Mouse (Mus musculus) limb, embryonic 10.5 days (tissue): ENCODE measurements around the gene Gzma. TPM values are rescaled to one million over a fixed set of nuclear protein-coding genes. Genes with fewer than 3 reads are reported as not detected.

Experiments
- DNase-seq: peaks from one replicate; pipeline ENCODE4 v3.0.0-alpha.2; 2017; ENCODE audit warnings: low spot score
- H3K27ac ChIP-seq: fragments of 300-500 bp; sonication (generic); 2 replicates; pipeline ENCODE4 v1.5.1; 2016; ENCODE audit warnings: mild to moderate bottlenecking
- H3K27me3 ChIP-seq: fragments of 300-500 bp; sonication (generic); 2 replicates; pipeline ENCODE4 v1.6.1; 2016; ENCODE audit warnings: low read depth, mild to moderate bottlenecking; ENCODE audit not compliant: poor library complexity, severe bottlenecking
- H3K36me3 ChIP-seq: fragments of 300-500 bp; sonication (generic); 2 replicates; pipeline ENCODE4 v1.6.1; 2016; ENCODE audit warnings: mild to moderate bottlenecking, moderate library complexity
- H3K4me1 ChIP-seq: fragments of 300-500 bp; sonication (generic); 2 replicates; pipeline ENCODE4 v1.6.1; 2016
- H3K4me3 ChIP-seq: fragments of 300-500 bp; sonication (generic); 2 replicates; pipeline ENCODE4 v1.5.1; 2016; ENCODE audit warnings: mild to moderate bottlenecking, moderate library complexity
- H3K9me3 ChIP-seq: fragments of 300-500 bp; sonication (generic); replicated peaks from 2 replicates; pipeline ENCODE4 v1.6.1; 2016; ENCODE audit warnings: mild to moderate bottlenecking
- WGBS: fragments of 180-500 bp; shearing (Covaris S2); methylation state at CpG from one replicate; pipeline ENCODE4 v1.1.7; 2016; 5-methylcytosine and 5-hydroxymethylcytosine counted together
- polyA plus RNA-seq: library from polyadenylated mRNA; unstranded; fragments of >200 nt; fragmentation: Nextera tagmentation; extraction: Ambion mirVana; gene quantifications from 2 replicates; pipeline ENCODE4 v1.2.1, GENCODE M21; 2016

The Gzma gene
- polyA plus RNA-seq, 1 experiment from 2014 or later, result not detected

DNA sequence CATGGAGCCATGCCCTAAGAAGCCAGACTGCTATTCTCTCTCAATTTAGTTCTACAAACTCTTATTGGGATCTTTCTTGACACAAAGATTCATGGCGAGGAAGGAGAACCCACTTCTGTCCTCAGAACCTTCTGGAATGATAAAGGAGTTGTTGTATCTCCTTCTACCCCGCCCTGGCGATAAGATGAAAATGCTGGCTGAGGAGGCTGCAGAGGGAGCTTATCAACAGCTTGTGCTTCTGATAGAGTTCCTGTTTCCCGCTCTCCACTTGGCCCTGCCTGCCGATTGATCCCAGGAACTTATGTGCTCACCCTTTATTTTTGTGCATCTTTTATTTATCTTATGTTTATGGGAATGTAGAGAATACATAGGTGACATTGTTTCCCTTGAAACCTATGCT lies 16.0 kb downstream of the Gzma start:
- H3K9me3 ChIP-seq, result no peaks in the 10 kb centered on the region
- WGBS, result 83% methylated on average over 5 of the region's 5 CpGs
- no peaks in the 10 kb centered on the region for H3K4me1 ChIP-seq
- H3K36me3 ChIP-seq, result no peaks in the 10 kb centered on the region
- H3K4me3 ChIP-seq, result no peak overlapping the region
- no peak for DNase-seq
- no peak overlapping the region for H3K27ac ChIP-seq
- H3K27me3 ChIP-seq, result no peaks in the 10 kb centered on the region

DNA sequence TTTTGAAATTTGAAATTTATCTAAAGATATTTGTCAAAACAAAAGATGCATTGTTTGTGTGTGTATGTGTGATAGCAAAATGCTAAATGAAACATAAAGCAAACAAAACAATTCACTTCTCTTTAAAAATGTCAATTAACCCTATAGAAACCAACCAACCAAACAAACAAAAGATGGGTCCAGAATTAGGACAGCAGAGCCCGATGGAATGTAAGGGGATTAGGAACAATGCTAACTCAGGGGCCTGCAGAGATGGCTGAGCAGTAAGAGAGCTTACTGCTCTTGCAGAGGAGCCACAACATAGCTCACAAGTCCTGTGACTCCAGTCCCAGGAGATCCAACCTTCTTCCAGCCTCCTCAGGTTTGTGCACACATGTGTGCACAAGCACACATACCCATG lies 18.7 kb downstream of the Gzma start:
- no peak overlapping the region for H3K27ac ChIP-seq
- H3K9me3 ChIP-seq, result no peaks in the 10 kb centered on the region
- 78% methylated on average over 1 of the region's 1 CpGs for WGBS
- DNase-seq, result no peak
- H3K27me3 ChIP-seq, result no peaks in the 10 kb centered on the region
- H3K4me3 ChIP-seq, result no peak overlapping the region
- no peaks in the 10 kb centered on the region for H3K36me3 ChIP-seq
- no peaks in the 10 kb centered on the region for H3K4me1 ChIP-seq

DNA sequence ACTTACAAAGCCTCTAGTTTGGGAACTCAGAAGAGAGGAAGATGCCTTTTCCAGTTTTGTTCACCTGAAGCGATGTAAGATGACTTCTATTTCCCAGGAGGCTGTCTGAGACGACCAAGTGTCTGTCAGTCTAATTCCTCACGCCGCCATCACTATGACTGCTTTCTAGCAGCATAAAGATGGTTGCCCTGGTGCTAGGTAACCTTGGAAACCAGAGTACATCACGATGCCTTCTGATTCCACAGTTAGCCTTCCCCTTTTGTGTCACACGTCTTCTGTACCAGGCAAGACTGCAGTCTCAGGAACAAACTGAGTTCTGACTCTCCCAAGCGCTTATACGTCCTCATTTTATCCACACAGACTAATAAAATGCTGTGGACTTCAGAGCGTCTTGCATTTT lies 21.8 kb downstream of the Gzma start:
- Histone ChIP-seq H3K27ac (no peak overlapping the region), H3K4me1 (no peaks in the 10 kb centered on the region), H3K27me3 (no peaks in the 10 kb centered on the region), H3K9me3 (no peaks in the 10 kb centered on the region), H3K36me3 (no peaks in the 10 kb centered on the region), H3K4me3 (no peak overlapping the region)
- DNase-seq, result no peak
- WGBS, result 91% methylated on average over 9 of the region's 9 CpGs

DNA sequence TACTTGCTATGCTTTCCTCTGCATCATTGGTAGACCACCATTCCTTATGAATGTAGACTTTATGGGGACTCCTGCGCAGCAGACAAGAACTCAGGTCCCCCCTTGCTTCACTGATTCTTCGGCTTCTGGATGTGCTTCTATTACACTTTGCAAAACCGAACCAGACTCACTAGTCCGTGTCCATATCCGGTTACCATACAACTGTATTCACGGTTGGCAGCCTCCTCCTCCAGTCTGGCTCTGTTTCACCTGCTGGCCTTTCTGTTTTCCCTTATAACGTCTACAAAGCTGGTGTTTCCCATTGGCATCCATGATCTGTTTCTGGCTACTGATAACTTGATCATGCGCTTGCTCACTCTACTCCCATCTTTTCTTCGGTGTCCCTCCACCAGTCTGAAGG lies 36.2 kb downstream of the Gzma start:
- Histone ChIP-seq H3K4me3 (no peak overlapping the region), H3K27ac (no peak overlapping the region), H3K36me3 (no peaks in the 10 kb centered on the region), H3K4me1 (no peaks in the 10 kb centered on the region), H3K27me3 (no peaks in the 10 kb centered on the region), H3K9me3 (no peaks in the 10 kb centered on the region)
- WGBS, result 90% methylated on average over 9 of the region's 9 CpGs
- DNase-seq, result no peak

DNA sequence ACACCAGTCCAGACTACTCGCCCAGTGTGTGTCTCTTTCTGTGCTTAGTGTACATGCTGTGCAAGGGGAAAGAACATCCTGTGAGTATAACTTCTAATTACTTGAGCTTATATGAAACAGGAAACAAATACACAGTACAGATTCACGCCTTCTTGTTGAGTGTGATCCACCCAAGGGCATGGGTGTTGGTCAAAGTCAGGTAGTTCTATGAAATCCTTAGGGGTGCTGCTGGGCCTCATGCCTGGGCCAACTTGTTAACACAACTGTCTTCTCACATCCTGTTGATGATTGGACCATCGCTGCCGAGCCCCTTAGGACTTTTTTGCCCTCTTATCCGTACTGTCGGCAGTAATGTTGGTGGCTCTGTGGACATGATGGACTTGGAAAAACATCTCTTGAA lies 39.0 kb downstream of the Gzma start:
- no peaks in the 10 kb centered on the region for H3K9me3 ChIP-seq
- no peak overlapping the region for H3K27ac ChIP-seq
- 92% methylated on average over 6 of the region's 6 CpGs for WGBS
- H3K4me3 ChIP-seq, result no peak overlapping the region
- H3K27me3 ChIP-seq, result no peaks in the 10 kb centered on the region
- no peak for DNase-seq
- no peaks in the 10 kb centered on the region for H3K4me1 ChIP-seq
- H3K36me3 ChIP-seq, result no peaks in the 10 kb centered on the region

DNA sequence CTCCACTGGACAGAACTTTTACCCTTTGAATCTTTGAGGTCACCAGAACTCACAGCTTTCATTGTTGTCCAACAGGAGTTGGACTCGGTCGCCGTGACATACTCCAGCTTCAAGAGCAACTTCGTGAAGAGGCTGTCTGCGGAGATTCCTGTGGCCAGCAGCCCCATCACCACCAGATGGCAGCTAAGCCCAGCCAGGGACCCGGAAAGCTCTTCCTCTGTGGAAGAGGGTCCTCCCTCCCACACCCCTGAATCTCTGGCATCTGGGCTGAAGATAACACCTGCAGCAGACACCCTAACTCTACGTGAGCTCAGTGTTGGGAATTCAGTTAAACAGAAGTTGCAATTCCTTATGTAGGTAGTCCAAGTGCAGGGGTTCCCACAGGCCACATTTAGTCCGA lies 45.0 kb downstream of the Gzma start:
- no peaks in the 10 kb centered on the region for H3K9me3 ChIP-seq
- 53% methylated on average over 8 of the region's 8 CpGs for WGBS
- no peak for DNase-seq

DNA sequence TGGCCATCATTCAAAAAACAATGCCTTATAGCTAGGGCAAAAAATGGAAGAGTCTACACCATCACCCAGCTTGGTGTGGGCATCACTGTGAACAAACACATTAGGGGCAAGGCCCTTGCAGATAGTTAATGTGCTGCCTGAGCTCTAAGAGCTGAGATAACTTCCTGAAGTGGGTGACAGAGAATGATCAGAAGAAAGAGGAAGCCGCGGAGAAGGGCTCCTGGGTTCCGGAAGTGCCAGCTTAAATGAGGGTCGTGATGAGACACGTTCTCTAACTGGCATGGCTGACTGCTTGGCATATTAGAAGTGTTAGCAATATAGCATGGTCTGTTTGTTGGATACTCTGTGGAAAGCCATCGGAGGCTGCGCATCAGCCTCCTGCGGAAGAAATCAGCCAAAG lies 46.6 kb downstream of the Gzma start:
- Histone ChIP-seq H3K27ac (no peak overlapping the region), H3K27me3 (no peaks in the 10 kb centered on the region), H3K4me1 (no peaks in the 10 kb centered on the region), H3K36me3 (no peaks in the 10 kb centered on the region), H3K4me3 (no peak overlapping the region), H3K9me3 (no peaks in the 10 kb centered on the region)
- WGBS, result 88% methylated on average over 8 of the region's 8 CpGs
- DNase-seq, result no peak

More for the DNA sequence above, 45.0 kb downstream of the Gzma start:
- H3K27me3 ChIP-seq, result no peaks in the 10 kb centered on the region
- H3K4me3 ChIP-seq, result no peak overlapping the region
- H3K4me1 ChIP-seq, result no peaks in the 10 kb centered on the region
- H3K36me3 ChIP-seq, result no peaks in the 10 kb centered on the region
- H3K27ac ChIP-seq, result no peak overlapping the region

DNA sequence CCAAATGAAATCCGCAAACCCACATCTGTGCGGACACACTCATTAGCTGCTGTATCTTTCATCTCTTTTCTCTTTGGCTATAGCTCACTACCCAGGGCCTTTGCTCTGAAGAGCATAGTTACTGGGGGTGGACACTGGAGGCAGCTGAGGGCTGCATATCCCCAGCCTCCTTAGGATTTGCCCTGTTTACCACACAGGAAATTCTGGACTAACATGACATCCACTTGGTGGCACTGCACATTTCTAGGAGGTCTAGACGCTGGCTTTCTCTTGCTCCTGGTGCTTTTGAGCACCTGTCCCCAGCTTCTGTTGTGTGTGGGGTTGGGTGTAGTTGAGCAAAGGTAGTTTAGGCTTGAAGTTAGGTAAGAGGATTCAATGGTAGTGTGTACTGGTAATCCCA lies 53.1 kb downstream of the Gzma start:
- no peaks in the 10 kb centered on the region for H3K9me3 ChIP-seq
- H3K27ac ChIP-seq, result no peak overlapping the region
- H3K4me1 ChIP-seq, result peaks cover 6% of the 10 kb centered on the region
- DNase-seq, result no peak
- no peaks in the 10 kb centered on the region for H3K27me3 ChIP-seq
- H3K4me3 ChIP-seq, result no peak overlapping the region
- H3K36me3 ChIP-seq, result peaks cover 20% of the 10 kb centered on the region
- WGBS, result 83% methylated on average over 3 of the region's 3 CpGs

DNA sequence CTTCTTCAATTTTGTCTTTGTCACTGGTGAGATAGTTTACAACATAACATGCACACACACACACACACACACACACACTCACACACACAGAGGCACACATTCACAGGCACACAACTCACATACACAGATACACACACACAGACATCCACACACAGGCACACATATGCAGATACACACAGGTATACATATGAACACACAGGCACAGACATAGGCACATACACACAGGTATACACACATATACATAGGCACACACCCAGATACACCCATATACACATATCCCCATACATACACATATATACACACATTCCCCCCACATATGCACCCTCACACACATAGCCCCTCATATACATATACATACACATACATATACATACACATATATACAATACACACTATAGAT lies 53.8 kb downstream of the Gzma start:
- peaks cover 6% of the 10 kb centered on the region for H3K4me1 ChIP-seq
- H3K27me3 ChIP-seq, result no peaks in the 10 kb centered on the region
- no peaks in the 10 kb centered on the region for H3K9me3 ChIP-seq
- H3K27ac ChIP-seq, result no peak overlapping the region
- peaks cover 25% of the 10 kb centered on the region for H3K36me3 ChIP-seq
- no peak for DNase-seq
- no peak overlapping the region for H3K4me3 ChIP-seq

DNA sequence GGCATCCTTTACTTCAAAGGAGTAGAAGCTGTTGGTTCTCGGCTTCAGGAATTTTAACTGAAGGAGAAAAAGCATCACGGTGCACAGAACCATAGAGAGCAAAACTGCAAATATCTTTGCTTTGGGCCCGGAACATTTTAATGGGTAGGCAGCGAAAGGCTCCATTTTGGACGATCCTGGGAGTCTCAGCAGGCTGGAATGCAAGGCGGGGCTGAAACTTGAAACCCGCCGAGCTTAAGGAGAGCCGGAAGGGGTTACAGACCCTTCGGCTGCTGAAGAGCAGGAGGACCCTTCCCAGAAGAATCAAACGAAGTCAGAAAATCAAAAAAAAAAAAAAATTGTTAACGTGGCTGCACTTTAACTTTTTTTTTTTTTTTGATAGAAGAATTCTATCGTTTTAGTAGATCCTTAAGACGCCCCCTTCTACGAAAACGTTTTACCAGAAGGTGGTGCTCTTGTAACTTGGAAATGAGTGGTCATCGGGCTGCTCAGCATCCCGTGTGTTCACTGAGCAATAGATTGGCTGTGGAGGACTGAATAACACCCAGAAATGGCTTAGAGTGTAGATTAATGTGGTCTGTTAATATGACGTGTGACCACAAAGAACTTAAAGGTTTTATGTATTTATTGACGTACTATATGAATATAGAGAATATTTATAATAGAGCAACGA lies 54.4 kb downstream of the Gzma start, which contains the start of gene Gpx8:
Gpx8 (minus strand) TSS at position 200 of the 673 bp plus-strand sequence.
- WGBS, result 7% methylated on average over 21 of the region's 21 CpGs
- DNase-seq, result peak; percentile 79
- no peaks in the 10 kb centered on the region for H3K27me3 ChIP-seq
- H3K27ac ChIP-seq, result peak within 1 kb of the TSS; percentile 89
- peaks cover 6% of the 10 kb centered on the region for H3K4me1 ChIP-seq
- H3K4me3 ChIP-seq, result peak within 1 kb of the TSS; percentile 62
- peaks cover 32% of the 10 kb centered on the region for H3K36me3 ChIP-seq
- H3K9me3 ChIP-seq, result no peaks in the 10 kb centered on the region

DNA sequence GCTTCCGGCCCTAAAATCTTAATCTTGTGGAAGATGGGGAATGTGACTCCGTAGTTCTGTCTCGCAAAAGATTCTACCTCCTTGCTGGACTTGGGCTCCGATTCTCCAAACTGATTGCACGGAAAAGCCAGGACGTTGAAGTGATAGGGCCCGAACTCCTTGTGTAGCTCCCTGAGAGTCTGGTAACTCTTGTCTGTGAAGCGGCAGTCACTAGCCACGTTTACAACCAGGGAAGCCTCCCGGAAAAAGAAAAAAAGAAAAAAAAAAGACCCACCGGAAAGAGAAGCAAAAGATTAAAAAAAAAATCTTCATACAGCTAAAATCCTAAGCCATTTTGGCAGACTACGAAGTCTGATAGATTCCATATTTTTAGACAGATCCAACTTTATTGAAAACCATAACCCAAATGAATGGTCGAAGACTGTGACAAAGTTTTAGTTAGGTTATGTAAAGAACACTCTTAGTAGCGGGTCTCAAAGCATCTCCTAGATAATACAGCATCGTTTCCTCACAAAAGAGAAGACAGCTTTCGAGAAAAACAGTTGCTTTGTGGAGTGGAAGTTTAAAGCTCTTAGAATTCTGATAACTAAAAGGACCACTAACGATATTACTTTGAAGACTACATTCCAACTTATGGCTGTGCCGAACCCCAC lies 55.2 kb downstream of the Gzma start:
- no peak for DNase-seq
- WGBS, result 33% methylated on average over 18 of the region's 18 CpGs
- H3K27ac ChIP-seq, result peak overlapping the region; percentile 89
- peaks cover 36% of the 10 kb centered on the region for H3K36me3 ChIP-seq
- H3K4me1 ChIP-seq, result peaks cover 6% of the 10 kb centered on the region
- H3K4me3 ChIP-seq, result peak overlapping the region; percentile 62
- no peaks in the 10 kb centered on the region for H3K9me3 ChIP-seq
- no peaks in the 10 kb centered on the region for H3K27me3 ChIP-seq

DNA sequence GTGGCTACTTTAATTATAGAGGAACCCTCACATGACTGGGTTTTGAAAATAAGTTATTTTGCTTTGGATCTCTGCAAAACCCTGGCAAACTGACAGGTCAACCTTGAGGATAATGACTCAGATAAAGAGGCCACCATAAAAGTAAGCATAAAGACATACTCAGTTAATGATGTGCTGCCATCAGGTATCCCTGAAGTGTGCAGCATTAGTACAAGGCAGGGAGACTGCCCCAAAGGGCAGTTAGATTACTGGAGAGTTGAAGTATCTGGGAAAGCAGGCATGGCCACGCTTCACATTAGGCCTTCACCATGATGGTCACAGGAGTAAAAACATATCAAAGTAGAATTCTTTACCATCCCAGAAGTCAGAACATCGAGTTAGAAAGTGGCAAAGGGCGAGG lies 55.9 kb downstream of the Gzma start:
- Histone ChIP-seq H3K4me1 (peaks cover 6% of the 10 kb centered on the region), H3K36me3 (peaks cover 36% of the 10 kb centered on the region), H3K27me3 (no peaks in the 10 kb centered on the region), H3K4me3 (peak overlapping the region; percentile 62), H3K9me3 (no peaks in the 10 kb centered on the region), H3K27ac (no peak overlapping the region)
- DNase-seq, result no peak
- WGBS, result 83% methylated on average over 3 of the region's 3 CpGs
